Mouse (Mus musculus) midbrain, embryonic 14.5 days (tissue): Measurements from ENCODE around the gene Mettl4. TPM values are rescaled to one million over a fixed set of nuclear protein-coding genes. Genes with fewer than 3 reads are reported as not detected.
"Not testable (repeated sequence)": the region's sequence is repeated elsewhere in the genome, so short reads cannot be mapped to it uniquely, and the experiment has no call there.

Experiments
- ATAC-seq: fragments of 200-750 bp; cut with Nextera tagmentation; 2 replicates; pipeline ENCODE4 v1.8.0; 2017; ENCODE audit warnings: moderate number of reproducible peaks, moderate library complexity; ENCODE audit not compliant: low FRiP score, low TSS enrichment
- DNase-seq: peaks from one replicate; pipeline ENCODE4 v3.0.0-alpha.2; 2015
- H3K27ac ChIP-seq: fragments of 300-500 bp; sonication (generic); replicated peaks from 2 replicates; pipeline ENCODE4 v1.5.1; 2014; ENCODE audit warnings: mild to moderate bottlenecking, low read depth, low read length, moderate library complexity
- H3K27me3 ChIP-seq: fragments of 300-500 bp; sonication (generic); 2 replicates; pipeline ENCODE4 v1.6.1; 2014; ENCODE audit warnings: low read length, control low read depth, mixed read lengths; ENCODE audit not compliant: control insufficient read depth, insufficient read depth
- H3K36me3 ChIP-seq: fragments of 300-500 bp; sonication (generic); 2 replicates; pipeline ENCODE4 v1.6.1; 2014; ENCODE audit warnings: low read length, control low read depth; ENCODE audit not compliant: control insufficient read depth, insufficient read depth
- H3K4me1 ChIP-seq: fragments of 300-500 bp; sonication (generic); 2 replicates; pipeline ENCODE4 v1.6.1; 2014; ENCODE audit warnings: mild to moderate bottlenecking, antibody characterized with exemption, low read length, control low read depth; ENCODE audit not compliant: control insufficient read depth, insufficient read depth
- H3K4me2 ChIP-seq: fragments of 300-500 bp; sonication (generic); 2 replicates; pipeline ENCODE4 v1.6.1; 2014; ENCODE audit warnings: mild to moderate bottlenecking, low read length, moderate library complexity
- H3K4me3 ChIP-seq: fragments of 300-500 bp; sonication (generic); replicated peaks from 2 replicates; pipeline ENCODE4 v1.5.1; 2014; ENCODE audit warnings: low read depth, low read length
- H3K9ac ChIP-seq: fragments of 300-500 bp; sonication (generic); replicated peaks from 2 replicates; pipeline ENCODE4 v1.6.1; 2014; ENCODE audit warnings: mild to moderate bottlenecking, low read length, moderate library complexity
- H3K9me3 ChIP-seq: fragments of 300-500 bp; sonication (generic); 2 replicates; pipeline ENCODE4 v1.6.1; 2016; ENCODE audit warnings: low read length, control low read depth, mixed read lengths; ENCODE audit not compliant: control insufficient read depth
- WGBS: fragments of 180-500 bp; shearing (Covaris S2); extraction: QIAGEN DNeasy Blood & Tissue Kit; methylation state at CpG from one replicate; pipeline ENCODE4 v1.1.7; 2014; 5-methylcytosine and 5-hydroxymethylcytosine counted together
- polyA plus RNA-seq: library from polyadenylated mRNA; unstranded; fragments of >200 nt; fragmentation: Nextera tagmentation; extraction: Ambion mirVana; gene quantifications from 2 replicates; pipeline ENCODE4 v1.2.1, GENCODE M21; 2014

Gene Mettl4
- polyA plus RNA-seq, 1 experiment from 2014 or later = 28.7 TPM

GRCm38 (mm10) chr17:94735885-94736284 is 13.9 kb downstream of the Mettl4 start:
- peaks cover 26% of the 10 kb centered on the region; the same call in 1 of the 2 replicates for H3K36me3 ChIP-seq
- no peak overlapping the region for H3K9ac ChIP-seq
- H3K9me3 ChIP-seq = no peaks in the 10 kb centered on the region
- ATAC-seq (no peak), DNase-seq (no peak)
- no peaks in the 10 kb centered on the region for H3K4me1 ChIP-seq
- H3K27ac ChIP-seq = no peak overlapping the region
- no peak overlapping the region for H3K4me2 ChIP-seq
- H3K4me3 ChIP-seq = no peak overlapping the region
- no peaks in the 10 kb centered on the region for H3K27me3 ChIP-seq

GRCm38 (mm10) chr17:94735437-94735836 is 14.4 kb downstream of the Mettl4 start:
- H3K9ac ChIP-seq = no peak overlapping the region
- ATAC-seq (no peak; the same call in 1 of the 2 replicates), DNase-seq (peak; percentile 77)
- H3K4me2 ChIP-seq = no peak overlapping the region
- 72% methylated on average over 4 of the region's 4 CpGs for WGBS
- no peak overlapping the region for H3K27ac ChIP-seq
- no peaks in the 10 kb centered on the region for H3K4me1 ChIP-seq
- peaks cover 26% of the 10 kb centered on the region; the same call in 1 of the 2 replicates for H3K36me3 ChIP-seq
- no peaks in the 10 kb centered on the region for H3K27me3 ChIP-seq
- no peaks in the 10 kb centered on the region for H3K9me3 ChIP-seq
- no peak overlapping the region for H3K4me3 ChIP-seq

- not testable (repeated sequence) for H3K27ac ChIP-seq, H3K9me3 ChIP-seq, H3K4me1 ChIP-seq, ATAC-seq, H3K27me3 ChIP-seq, H3K4me3 ChIP-seq, H3K4me2 ChIP-seq, H3K9ac ChIP-seq
- peaks cover 24% of the 10 kb centered on the region; the same call in 1 of the 2 replicates for H3K36me3 ChIP-seq
- peak; percentile 82 for DNase-seq
- 32% methylated on average over 2 of the region's 2 CpGs for WGBS
Observed at GRCm38 (mm10) chr17:94730416-94730815, 19.4 kb downstream of the Mettl4 start.

- H3K36me3 ChIP-seq = peaks cover 16% of the 10 kb centered on the region; the same call in 1 of the 2 replicates
- no peaks in the 10 kb centered on the region for H3K9me3 ChIP-seq
- H3K9ac ChIP-seq = no peak overlapping the region
- no peaks in the 10 kb centered on the region for H3K27me3 ChIP-seq
- 97% methylated on average over 4 of the region's 4 CpGs for WGBS
- H3K4me1 ChIP-seq = no peaks in the 10 kb centered on the region
- ATAC-seq (no peak), DNase-seq (no peak)
- no peak overlapping the region for H3K4me3 ChIP-seq
- H3K4me2 ChIP-seq = no peak overlapping the region
- H3K27ac ChIP-seq = no peak overlapping the region
Observed at GRCm38 (mm10) chr17:94726750-94727149, 23.1 kb downstream of the Mettl4 start.

- Histone ChIP-seq H3K4me2 (no peak overlapping the region), H3K27me3 (no peaks in the 10 kb centered on the region), H3K4me1 (no peaks in the 10 kb centered on the region), H3K9me3 (no peaks in the 10 kb centered on the region), H3K9ac (no peak overlapping the region), H3K4me3 (no peak overlapping the region), H3K36me3 (no peaks in the 10 kb centered on the region), H3K27ac (no peak overlapping the region)
- ATAC-seq (peak; percentile 63; the same call in 1 of the 2 replicates), DNase-seq (peak; percentile 31)
- 85% methylated on average over 6 of the region's 6 CpGs for WGBS
Observed at GRCm38 (mm10) chr17:94673515-94674317, 76.1 kb downstream of the Mettl4 start.
